ENCODE assay signal across 8 mouse cellular contexts in the genomic region with DNA sequence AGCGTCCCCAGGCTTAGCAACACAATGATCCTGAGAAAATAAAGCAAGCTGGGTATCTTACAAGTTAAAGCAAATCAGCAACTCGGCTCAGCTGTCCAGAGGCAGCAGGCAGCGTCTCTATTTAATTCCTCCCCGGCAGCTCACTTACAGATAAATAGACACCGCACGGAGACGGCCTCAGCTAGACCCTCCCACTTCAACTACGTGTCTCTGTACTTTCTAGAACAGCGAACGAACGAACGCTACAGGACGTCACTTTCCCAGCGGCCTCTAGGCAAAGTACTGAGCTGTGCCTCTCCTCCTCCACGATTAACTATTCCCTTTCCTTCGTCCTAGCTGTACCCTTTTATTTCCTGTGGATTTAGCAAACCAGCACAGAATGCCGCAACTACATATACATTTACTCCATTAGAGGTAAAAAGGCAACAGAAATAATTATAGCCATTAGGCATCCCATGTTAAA. TPM values are rescaled to one million over a fixed set of nuclear protein-coding genes. Genes with fewer than 3 reads are reported as not detected.
DNase-seq lines count a peak whose midpoint lies in the region; ATAC-seq and TF ChIP-seq lines count a peak whose summit lies in the region.

No protein-coding gene starts in this region.

- no peaks in the 10 kb centered on the region for H3K27me3 ChIP-seq in hindbrain, postnatal 0 days (ENCODE audit: insufficient read depth, low read length)

- H3K27ac ChIP-seq in hindbrain, postnatal 0 days = peak overlapping the region; percentile 77
- H3K27ac ChIP-seq in left cerebral cortex, adult 2 months = peak overlapping the region; percentile 89

- peak; percentile 27 for TF ChIP-seq CTCF in hindbrain, postnatal 0 days (IDR thresholded peaks at IDR 0.05; ENCODE audit: low read depth)
- TF ChIP-seq CTCF in left cerebral cortex, adult 2 months (IDR thresholded peaks at IDR 0.05) = peak; percentile 6; the same call in 1 of the 2 replicates

- H3K9me3 ChIP-seq in hindbrain, postnatal 0 days (ENCODE audit: low read length) = no peaks in the 10 kb centered on the region

- peak overlapping the region; percentile 56 for H3K9ac ChIP-seq in hindbrain, postnatal 0 days (replicated peaks; ENCODE audit: low read length)

- DNase-seq in T-cell, adult 2 months (ENCODE audit: low spot score) = peak; percentile 87
- DNase-seq in cerebellum, postnatal 36 days = peak; percentile 79 to 83
- DNase-seq in gastrocnemius, adult 18-20 months (ENCODE audit: low spot score) = peak; percentile 93
- peak; percentile 95 for DNase-seq in hindbrain, postnatal 0 days (ENCODE audit: low spot score)
- DNase-seq in left cerebral cortex, adult 2 months (ENCODE audit: extremely low spot score in 1 of 2, low spot score in 2 of 2) = peak; percentile 83 to 86
- DNase-seq in right cerebral cortex, adult 2 months (ENCODE audit: low spot score in 2 of 2) = peak; percentile 92
- peak; percentile 86 for DNase-seq in urinary bladder, postnatal 14 days (ENCODE audit: low spot score)

- intact Hi-C loops in left cerebral cortex, adult 2 months (cut with DNase I) = loop anchor here (1.0 to 5.0 kb wide), 3 partner anchors 17 to 87 kb away; partner anchors contain the start of genes Dnajb4 and Fubp1

- H3K4me3 ChIP-seq in hindbrain, postnatal 0 days (ENCODE audit: low read length) = peak overlapping the region; percentile 59
- H3K4me3 ChIP-seq in left cerebral cortex, adult 2 months = peak overlapping the region; percentile 79

- no peaks in the 10 kb centered on the region for H3K36me3 ChIP-seq in hindbrain, postnatal 0 days (ENCODE audit: insufficient read depth, low read length)

- peaks cover 4% of the 10 kb centered on the region; the same call in 1 of the 2 replicates for H3K4me1 ChIP-seq in hindbrain, postnatal 0 days (ENCODE audit: insufficient read depth, low read length)

- peak; percentile 99 for ATAC-seq in hindbrain, postnatal 0 days
- peak; percentile 90 for ATAC-seq in megakaryocyte, adult 5-6 weeks (ENCODE audit: poor library complexity, severe bottlenecking)

- H3K4me2 ChIP-seq in hindbrain, postnatal 0 days (ENCODE audit: low read depth, low read length) = peak overlapping the region; percentile 74

- WGBS in hindbrain, postnatal 0 days = under 1% methylated on average over 17 of the region's 17 CpGs

RNA-seq across cellular contexts. Expression of gene Dnajb4, which starts 16.4 kb away (rescaled TPM):
- total RNA-seq in gastrocnemius, adult 18-20 months (2021) = 100 to 1,000 TPM in 1 of 2 experiments, 10 to 100 TPM in 1; 51.5 to 107 TPM
- total RNA-seq in hindbrain, postnatal 0 days (2014; rRNA removed) = 26.5 and 40.8 TPM in 2 replicates
- 47.8 and 49.0 TPM in 2 replicates for polyA plus RNA-seq in hindbrain, postnatal 0 days (2015; fragmentation: Nextera tagmentation; extraction: Ambion mirVana)
- 10 to 100 TPM; 75.4 to 78.2 TPM for total RNA-seq in left cerebral cortex, adult 2 months (2021)
- total RNA-seq in megakaryocyte, adult 5-6 weeks (2015) = 7.8 and 11.2 TPM in 2 replicates
- total RNA-seq in megakaryocyte, adult 5-6 weeks (2017) = 10.8 and 12.3 TPM in 2 replicates

RNA-seq across cellular contexts. Expression of gene Fubp1, which starts 16.6 kb away (rescaled TPM):
- 10 to 100 TPM; 21.6 to 31.6 TPM for total RNA-seq in gastrocnemius, adult 18-20 months (2021)
- total RNA-seq in hindbrain, postnatal 0 days (2014; rRNA removed) = 139 and 148 TPM in 2 replicates
- polyA plus RNA-seq in hindbrain, postnatal 0 days (2015; fragmentation: Nextera tagmentation; extraction: Ambion mirVana) = 130 and 139 TPM in 2 replicates
- total RNA-seq in left cerebral cortex, adult 2 months (2021) = 100 to 1,000 TPM; 131 to 132 TPM
- 74.7 and 84.8 TPM in 2 replicates for total RNA-seq in megakaryocyte, adult 5-6 weeks (2015)
- 135 and 140 TPM in 2 replicates for total RNA-seq in megakaryocyte, adult 5-6 weeks (2017)

RNA-seq across cellular contexts. Expression of gene Gipc2, which starts 27.6 kb away (rescaled TPM):
- under 1 TPM in 1 of 2 experiments, not detected in 1; 0.55 TPM for total RNA-seq in gastrocnemius, adult 18-20 months (2021)
- 3.1 and 6.7 TPM in 2 replicates for total RNA-seq in hindbrain, postnatal 0 days (2014; rRNA removed)
- 12.8 and 15.6 TPM in 2 replicates for polyA plus RNA-seq in hindbrain, postnatal 0 days (2015; fragmentation: Nextera tagmentation; extraction: Ambion mirVana)
- total RNA-seq in left cerebral cortex, adult 2 months (2021) = 1 to 10 TPM; 2.8 to 3.2 TPM
- not detected in 2 replicates for total RNA-seq in megakaryocyte, adult 5-6 weeks (2015)
- total RNA-seq in megakaryocyte, adult 5-6 weeks (2017) = 0.44 TPM in 1 of 2 replicates, not detected in the other

Comparison
In these comparisons a context has a peak if more than half of its experiments do, and no peak if none do; other contexts are left out.
1. Peak in every context shown above with its lines: DNase-seq, ATAC-seq, H3K4me3 ChIP-seq and H3K27ac ChIP-seq.